Mouse (Mus musculus) spleen, postnatal 36 days (tissue): Measurements from ENCODE around the gene Fyn.

Experiments
- DNase-seq, 2 experiments: peaks; one replicate each; pipeline ENCODE4 v3.0.0; 2022; ENCODE audit warnings: low spot score in 2 of 2, mixed read lengths in 1 of 2

The Fyn gene

GRCm38 (mm10) chr10:39471040-39471713 lies 102.5 kb downstream of the Fyn start:
- no peak for DNase-seq

- no peak for DNase-seq
Measured at GRCm38 (mm10) chr10:39471714-39472531, 103.3 kb downstream of the Fyn start.

GRCm38 (mm10) chr10:39472923-39473322 lies 104.3 kb downstream of the Fyn start:
- DNase-seq, result no peak

- no peak for DNase-seq
Measured at GRCm38 (mm10) chr10:39479361-39479760, 110.7 kb downstream of the Fyn start.

- no peak for DNase-seq
Measured at GRCm38 (mm10) chr10:39484382-39484826, 115.7 kb downstream of the Fyn start.

- DNase-seq, result no peak
Measured at GRCm38 (mm10) chr10:39484892-39485291, 116.2 kb downstream of the Fyn start.

- DNase-seq, result no peak
Measured at GRCm38 (mm10) chr10:39485939-39486338, 117.3 kb downstream of the Fyn start.

GRCm38 (mm10) chr10:39486501-39487450 lies 118.1 kb downstream of the Fyn start:
- no peak for DNase-seq

GRCm38 (mm10) chr10:39487740-39488415 lies 119.2 kb downstream of the Fyn start:
- DNase-seq, result no peak

GRCm38 (mm10) chr10:39488542-39488941 lies 119.9 kb downstream of the Fyn start:
- DNase-seq, result no peak

- DNase-seq, result peak in 1 of 2 experiments; percentile 28
Measured at GRCm38 (mm10) chr10:39488956-39489355, 120.3 kb downstream of the Fyn start.

GRCm38 (mm10) chr10:39490349-39491121 lies 121.9 kb downstream of the Fyn start:
- DNase-seq, result no peak

GRCm38 (mm10) chr10:39492146-39492545 lies 123.5 kb downstream of the Fyn start:
- no peak for DNase-seq

- DNase-seq, result peak in 1 of 2 experiments; percentile 34
Measured at GRCm38 (mm10) chr10:39493007-39493406, 124.4 kb downstream of the Fyn start.

GRCm38 (mm10) chr10:39498641-39499040 lies 130.0 kb downstream of the Fyn start:
- no peak for DNase-seq

GRCm38 (mm10) chr10:39501571-39501970 lies 132.9 kb downstream of the Fyn start:
- no peak for DNase-seq

GRCm38 (mm10) chr10:39501977-39502706 lies 133.5 kb downstream of the Fyn start:
- DNase-seq, result no peak

GRCm38 (mm10) chr10:39503331-39503730 lies 134.7 kb downstream of the Fyn start:
- no peak for DNase-seq

GRCm38 (mm10) chr10:39505007-39505406 lies 136.4 kb downstream of the Fyn start:
- DNase-seq, result no peak

- DNase-seq, result no peak
Measured at GRCm38 (mm10) chr10:39505621-39506020, 137.0 kb downstream of the Fyn start.
